Mouse (Mus musculus) heart, embryonic 10.5 days (tissue): ENCODE data around the gene Arhgap40. TPM values are rescaled to one million over a fixed set of nuclear protein-coding genes. Genes with fewer than 3 reads are reported as not detected.
A peak's percentile ranks its signal among the peaks of the same experiment; 100 is the strongest.

ENCODE experiments used
- DNase-seq: peaks from one replicate; pipeline ENCODE4 v3.0.0-alpha.2; 2017; ENCODE audit warnings: low spot score
- H3K27ac ChIP-seq: fragments of 300-500 bp; sonication (generic); 2 replicates; pipeline ENCODE4 v1.5.1; 2016; ENCODE audit warnings: mild to moderate bottlenecking
- H3K27me3 ChIP-seq: fragments of 300-500 bp; sonication (generic); 2 replicates; pipeline ENCODE4 v1.6.1; 2016; ENCODE audit warnings: mild to moderate bottlenecking; ENCODE audit not compliant: poor library complexity, insufficient read depth, severe bottlenecking
- H3K36me3 ChIP-seq: fragments of 300-500 bp; sonication (generic); 2 replicates; pipeline ENCODE4 v1.6.1; 2016; ENCODE audit warnings: mild to moderate bottlenecking, moderate library complexity
- H3K4me1 ChIP-seq: fragments of 300-500 bp; sonication (generic); 2 replicates; pipeline ENCODE4 v1.6.1; 2016; ENCODE audit warnings: mild to moderate bottlenecking
- H3K4me3 ChIP-seq: fragments of 300-500 bp; sonication (generic); 2 replicates; pipeline ENCODE4 v1.5.1; 2016; ENCODE audit warnings: mild to moderate bottlenecking, moderate library complexity
- H3K9me3 ChIP-seq: fragments of 300-500 bp; sonication (generic); 2 replicates; pipeline ENCODE4 v1.6.1; 2016; ENCODE audit warnings: mild to moderate bottlenecking, moderate library complexity
- WGBS: fragments of 180-500 bp; shearing (Covaris S2); methylation state at CpG from one replicate; pipeline ENCODE4 v1.1.7; 2016; 5-methylcytosine and 5-hydroxymethylcytosine counted together
- polyA plus RNA-seq: library from polyadenylated mRNA; unstranded; fragments of >200 nt; fragmentation: Nextera tagmentation; extraction: Ambion mirVana; gene quantifications from 2 replicates; pipeline ENCODE4 v1.2.1, GENCODE M21; 2016

Gene Arhgap40
- polyA plus RNA-seq, 1 experiment from 2014 or later = not detected

DNA sequence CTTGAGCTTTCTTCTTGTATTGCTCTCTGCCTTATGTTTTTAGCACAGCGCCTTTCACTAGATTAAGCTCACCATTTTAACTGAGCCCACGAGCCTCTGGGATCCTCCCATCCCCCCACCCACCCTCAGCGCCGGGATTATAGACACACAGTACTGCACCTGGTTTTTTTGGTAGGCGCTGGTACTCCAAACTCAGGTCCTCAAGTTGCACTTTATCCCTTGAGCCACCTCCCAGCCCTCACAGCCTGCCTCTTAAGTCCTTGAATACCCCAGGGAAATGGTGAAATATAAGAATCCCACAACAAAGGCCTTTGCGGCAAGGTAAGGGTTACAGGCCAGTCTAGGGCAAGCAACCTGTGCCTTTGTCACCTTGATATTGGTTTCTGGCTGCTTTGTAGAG is 7.2 kb downstream of the Arhgap40 start:
- 77% methylated on average over 6 of the region's 6 CpGs for WGBS
- Histone ChIP-seq H3K36me3 (no peaks in the 10 kb centered on the region), H3K9me3 (no peaks in the 10 kb centered on the region), H3K4me3 (no peak overlapping the region), H3K27me3 (no peaks in the 10 kb centered on the region), H3K4me1 (peaks cover 10% of the 10 kb centered on the region), H3K27ac (no peak overlapping the region)
- no peak for DNase-seq

GRCm38 (mm10) chr2:158523060-158523459 is 10.5 kb downstream of the Arhgap40 start:
- H3K9me3 ChIP-seq = no peaks in the 10 kb centered on the region
- no peak overlapping the region for H3K4me3 ChIP-seq
- H3K27ac ChIP-seq = no peak overlapping the region
- peaks cover 12% of the 10 kb centered on the region for H3K4me1 ChIP-seq
- DNase-seq = no peak
- WGBS = 72% methylated on average over 8 of the region's 8 CpGs
- H3K27me3 ChIP-seq = no peaks in the 10 kb centered on the region
- H3K36me3 ChIP-seq = no peaks in the 10 kb centered on the region

DNA sequence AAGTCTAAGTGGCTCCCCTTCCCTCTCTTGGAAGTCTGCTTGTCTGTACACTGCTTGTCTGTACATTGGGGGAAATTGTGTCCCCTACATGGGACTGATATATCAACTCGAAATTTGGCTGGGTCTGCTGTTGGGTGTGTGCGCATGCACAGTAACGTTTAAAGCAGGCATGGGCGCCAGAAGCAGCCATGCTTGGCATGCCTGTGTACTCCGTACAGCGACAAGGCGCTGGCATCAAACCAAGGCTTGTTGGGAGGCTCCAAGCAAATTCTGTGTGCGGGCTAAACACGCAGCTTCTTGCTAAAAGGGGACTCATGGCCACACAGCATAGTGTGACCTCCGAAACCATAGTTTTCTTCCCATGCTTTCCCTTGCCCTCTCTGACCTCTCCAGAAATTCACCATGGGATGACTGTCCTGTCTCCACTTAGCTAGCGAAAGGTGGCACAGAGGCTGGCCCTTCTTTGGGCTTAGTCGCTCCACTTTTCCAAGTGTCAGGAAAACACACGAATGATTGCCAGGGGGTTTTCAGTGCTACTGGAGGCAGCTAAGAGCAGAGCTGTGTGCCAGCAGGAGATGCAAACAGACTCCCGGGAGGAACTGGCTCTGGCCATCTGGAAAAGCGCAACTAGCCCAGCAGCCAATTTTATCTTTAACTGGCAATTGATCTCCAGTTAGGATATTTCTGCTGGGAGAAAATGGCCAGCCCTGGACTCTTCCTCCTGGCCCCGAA is 11.7 kb downstream of the Arhgap40 start:
- Histone ChIP-seq H3K27me3 (0 out of 2 replicates have a peak, but pooled peaks cover 4% of the 10 kb centered on the region), H3K4me1 (peaks cover 9% of the 10 kb centered on the region), H3K36me3 (no peaks in the 10 kb centered on the region), H3K27ac (no peak overlapping the region), H3K4me3 (no peak overlapping the region), H3K9me3 (no peaks in the 10 kb centered on the region)
- no peak for DNase-seq
- WGBS = 80% methylated on average over 16 of the region's 16 CpGs

DNA sequence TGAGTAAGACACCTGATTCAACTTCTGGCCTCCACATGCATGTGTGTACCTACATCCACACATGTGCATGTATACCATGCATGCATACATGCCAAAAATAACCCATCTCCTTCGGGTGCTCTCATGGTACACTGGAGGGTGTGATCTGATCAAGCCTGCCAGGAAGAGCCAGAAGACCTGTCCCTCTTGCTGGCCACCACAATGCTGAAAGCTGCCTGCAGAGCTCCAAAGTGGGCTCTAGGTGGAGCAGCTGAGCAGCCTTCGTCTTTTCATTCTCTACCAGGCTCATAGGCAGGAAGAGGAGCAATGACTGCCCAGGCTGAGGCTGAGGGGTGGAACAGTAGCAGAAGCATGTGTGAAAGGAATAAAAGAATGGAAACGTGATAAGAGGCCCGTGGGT is 21.5 kb downstream of the Arhgap40 start:
- H3K27me3 ChIP-seq = peaks cover 3% of the 10 kb centered on the region; the same call in 1 of the 2 replicates
- H3K27ac ChIP-seq = no peak overlapping the region
- no peaks in the 10 kb centered on the region for H3K4me1 ChIP-seq
- H3K36me3 ChIP-seq = no peaks in the 10 kb centered on the region
- no peaks in the 10 kb centered on the region for H3K9me3 ChIP-seq
- no peak overlapping the region for H3K4me3 ChIP-seq
- no peak for DNase-seq
- WGBS = 2% methylated on average over 4 of the region's 4 CpGs

DNA sequence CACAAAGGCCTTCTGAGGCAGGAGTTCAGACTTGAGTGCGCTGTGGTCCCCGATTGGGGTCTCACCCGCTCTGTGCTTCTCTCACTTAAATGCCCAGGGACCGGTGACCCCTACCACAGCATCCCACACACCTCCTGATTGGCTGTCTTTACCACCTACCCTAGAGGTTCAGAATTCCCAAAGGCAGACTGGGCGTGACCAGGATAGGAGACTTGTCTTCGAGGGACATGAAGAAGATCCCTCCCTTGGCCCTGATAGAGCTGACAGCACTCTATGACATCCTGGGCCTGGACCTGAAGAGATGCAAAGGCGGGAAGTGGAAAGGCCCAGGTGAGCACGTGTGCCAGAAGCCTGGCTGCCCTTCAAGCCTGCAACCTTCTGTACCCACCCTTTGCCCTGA is 22.0 kb downstream of the Arhgap40 start:
- Histone ChIP-seq H3K27ac (no peak overlapping the region), H3K36me3 (no peaks in the 10 kb centered on the region), H3K9me3 (no peaks in the 10 kb centered on the region), H3K4me1 (no peaks in the 10 kb centered on the region), H3K4me3 (no peak overlapping the region), H3K27me3 (peaks cover 8% of the 10 kb centered on the region; the same call in 1 of the 2 replicates)
- no peak for DNase-seq
- WGBS = 69% methylated on average over 8 of the region's 8 CpGs

DNA sequence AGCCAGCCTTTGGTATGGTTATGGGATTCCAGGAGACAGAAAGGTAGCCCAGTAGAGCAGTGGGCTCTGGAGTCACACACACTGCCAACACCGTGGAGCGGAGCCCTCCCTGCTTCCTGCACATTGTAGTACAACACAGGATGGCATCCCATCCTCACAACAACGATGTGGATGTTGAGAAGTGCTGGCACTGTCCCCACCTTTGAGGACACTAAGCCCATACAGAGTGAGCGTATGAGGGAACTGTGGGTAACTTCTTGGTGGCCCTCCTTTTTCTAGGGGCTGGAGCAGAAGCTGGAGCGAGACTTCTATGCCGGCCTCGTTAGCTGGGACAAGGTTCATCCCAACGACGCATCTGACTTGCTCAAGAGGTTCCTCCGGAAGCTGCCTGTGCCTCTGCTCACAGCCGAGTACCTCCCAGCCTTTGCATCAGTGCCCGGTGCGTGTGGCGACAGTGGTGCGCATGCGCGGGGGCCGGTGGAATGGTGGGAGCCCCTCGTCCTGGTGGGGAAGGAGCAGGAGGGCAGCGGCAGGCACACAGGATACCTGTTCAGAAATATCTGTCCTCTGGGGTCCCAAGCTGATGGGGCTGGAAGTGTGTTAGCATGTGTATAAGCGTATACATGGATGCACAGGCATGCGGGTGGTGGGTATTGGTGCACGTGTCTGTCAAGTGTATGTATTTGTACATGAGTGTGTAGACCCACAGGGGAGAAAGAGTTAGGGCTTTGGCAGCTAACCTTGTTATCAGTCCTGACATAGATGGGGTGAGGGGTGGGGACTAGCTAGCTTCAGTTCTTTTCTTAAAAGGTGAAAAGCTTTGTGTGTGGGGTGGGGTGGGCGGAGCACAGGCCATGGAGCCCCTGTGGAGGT is 27.1 kb downstream of the Arhgap40 start:
- no peak for DNase-seq
- no peak overlapping the region for H3K27ac ChIP-seq
- WGBS = 43% methylated on average over 24 of the region's 24 CpGs
- no peaks in the 10 kb centered on the region for H3K36me3 ChIP-seq
- H3K4me1 ChIP-seq = no peaks in the 10 kb centered on the region
- H3K4me3 ChIP-seq = peak overlapping the region; percentile 34
- H3K27me3 ChIP-seq = peaks cover 39% of the 10 kb centered on the region; the same call in 1 of the 2 replicates
- no peaks in the 10 kb centered on the region for H3K9me3 ChIP-seq

DNA sequence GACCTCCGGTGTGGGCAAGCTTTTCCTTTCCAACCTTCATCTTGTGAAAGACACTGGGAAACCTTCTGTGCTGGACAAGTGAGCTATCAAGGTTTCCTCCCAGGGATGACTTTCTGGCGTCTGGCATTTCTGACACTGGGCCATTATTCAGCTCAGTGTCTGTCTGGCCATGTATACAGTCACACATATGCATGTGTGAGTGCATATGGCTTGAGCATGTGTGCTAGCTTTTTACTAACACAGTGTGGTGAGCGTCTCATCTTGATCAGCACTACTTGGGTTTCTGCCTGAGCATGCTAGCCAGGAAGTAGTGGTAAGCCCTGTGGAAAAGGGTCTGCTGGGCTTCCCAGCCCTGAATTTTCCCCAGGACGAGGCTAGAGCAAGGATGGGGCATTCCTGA is 28.7 kb downstream of the Arhgap40 start:
- Histone ChIP-seq H3K4me3 (no peak overlapping the region), H3K4me1 (no peaks in the 10 kb centered on the region), H3K27ac (no peak overlapping the region), H3K27me3 (peaks cover 47% of the 10 kb centered on the region; the same call in 1 of the 2 replicates), H3K36me3 (no peaks in the 10 kb centered on the region), H3K9me3 (no peaks in the 10 kb centered on the region)
- WGBS = 48% methylated on average over 4 of the region's 4 CpGs
- DNase-seq = no peak

GRCm38 (mm10) chr2:158545266-158545665 is 32.7 kb downstream of the Arhgap40 start:
- peaks cover 66% of the 10 kb centered on the region for H3K27me3 ChIP-seq
- DNase-seq = no peak
- no peak overlapping the region for H3K4me3 ChIP-seq
- H3K27ac ChIP-seq = no peak overlapping the region
- H3K4me1 ChIP-seq = no peaks in the 10 kb centered on the region
- H3K9me3 ChIP-seq = no peaks in the 10 kb centered on the region
- no peaks in the 10 kb centered on the region for H3K36me3 ChIP-seq
- WGBS = 58% methylated on average over 2 of the region's 2 CpGs

DNA sequence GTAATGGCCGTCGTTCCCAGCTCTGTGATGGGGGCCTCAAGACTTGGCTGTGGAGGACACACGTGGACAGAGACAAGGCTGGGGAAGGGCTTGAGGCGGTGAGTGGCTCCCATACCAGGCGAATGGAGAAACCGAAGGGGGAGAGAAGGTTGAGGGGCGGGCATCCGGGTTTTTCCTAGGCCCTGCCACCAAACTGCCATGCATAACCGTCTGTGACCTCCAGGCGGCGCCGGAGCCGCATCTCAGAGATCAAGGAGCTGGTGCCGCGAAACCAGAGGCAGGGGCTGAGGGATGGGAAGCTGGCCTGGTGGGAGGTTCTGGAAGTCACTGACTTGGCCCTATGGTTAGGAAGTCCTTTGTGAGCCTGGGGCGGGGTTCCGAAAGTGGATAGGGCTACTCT is 34.2 kb downstream of the Arhgap40 start:
- peaks cover 67% of the 10 kb centered on the region for H3K27me3 ChIP-seq
- WGBS = 5% methylated on average over 17 of the region's 17 CpGs

GRCm38 (mm10) chr2:158550067-158550466 is 37.5 kb downstream of the Arhgap40 start:
- Histone ChIP-seq H3K4me1 (no peaks in the 10 kb centered on the region), H3K36me3 (no peaks in the 10 kb centered on the region), H3K4me3 (no peak overlapping the region), H3K27me3 (peaks cover 77% of the 10 kb centered on the region), H3K27ac (no peak overlapping the region), H3K9me3 (no peaks in the 10 kb centered on the region)
- WGBS = 0% methylated on average over 3 of the region's 3 CpGs
- no peak for DNase-seq

More for the DNA sequence above, 34.2 kb downstream of the Arhgap40 start:
- H3K27ac ChIP-seq = no peak overlapping the region
- no peaks in the 10 kb centered on the region for H3K4me1 ChIP-seq
- H3K36me3 ChIP-seq = no peaks in the 10 kb centered on the region
- DNase-seq = peak; percentile 90
- H3K4me3 ChIP-seq = peak overlapping the region; percentile 3; the same call in 1 of the 2 replicates
- H3K9me3 ChIP-seq = no peaks in the 10 kb centered on the region

DNA sequence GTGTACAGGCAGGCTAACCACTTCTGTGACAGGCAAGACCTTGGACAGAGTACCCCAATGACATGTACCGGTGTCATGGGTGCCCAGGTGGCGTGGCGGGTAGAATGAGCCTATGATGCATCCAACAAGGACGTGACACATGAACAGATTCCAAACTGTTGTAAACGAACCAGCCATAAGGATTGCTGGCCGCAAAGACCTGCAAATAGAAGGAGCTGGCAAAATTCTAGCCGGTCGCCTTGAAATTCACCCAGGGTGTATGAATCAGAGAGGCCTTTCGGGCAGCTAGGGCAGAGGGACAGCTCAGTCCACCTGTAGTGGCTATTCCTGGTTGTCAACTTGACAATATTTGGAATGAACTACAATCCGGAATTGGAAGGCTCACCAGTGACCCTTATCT is 41.8 kb downstream of the Arhgap40 start:
- peaks cover 14% of the 10 kb centered on the region for H3K4me1 ChIP-seq
- H3K27me3 ChIP-seq = peaks cover 72% of the 10 kb centered on the region
- 20% methylated on average over 10 of the region's 10 CpGs for WGBS
- no peak overlapping the region for H3K27ac ChIP-seq
- DNase-seq = no peak
- no peak overlapping the region for H3K4me3 ChIP-seq
- no peaks in the 10 kb centered on the region for H3K36me3 ChIP-seq
- no peaks in the 10 kb centered on the region for H3K9me3 ChIP-seq

GRCm38 (mm10) chr2:158555252-158555651 is 42.7 kb downstream of the Arhgap40 start:
- WGBS = 1% methylated on average over 7 of the region's 7 CpGs
- Histone ChIP-seq H3K36me3 (no peaks in the 10 kb centered on the region), H3K4me1 (peaks cover 14% of the 10 kb centered on the region), H3K27me3 (peaks cover 64% of the 10 kb centered on the region), H3K27ac (no peak overlapping the region), H3K4me3 (peak overlapping the region; percentile 56), H3K9me3 (no peaks in the 10 kb centered on the region)
- DNase-seq = no peak

- WGBS = 0% methylated on average over 8 of the region's 8 CpGs
- H3K4me1 ChIP-seq = peaks cover 17% of the 10 kb centered on the region
- peak; percentile 75 for DNase-seq
- no peaks in the 10 kb centered on the region for H3K36me3 ChIP-seq
- peaks cover 58% of the 10 kb centered on the region for H3K27me3 ChIP-seq
- no peak overlapping the region for H3K27ac ChIP-seq
- no peaks in the 10 kb centered on the region for H3K9me3 ChIP-seq
- peak overlapping the region; percentile 56 for H3K4me3 ChIP-seq
Observed at GRCm38 (mm10) chr2:158555812-158556211, 43.2 kb downstream of the Arhgap40 start.
